Mouse (Mus musculus) C2C12 (cell line): ENCODE results near the gene Grik4.

Experiments used
- CTCF ChIP-seq: IDR thresholded peaks from one replicate; pipeline ENCODE4 v1.5.1; 2011; ENCODE audit not compliant: control insufficient read depth, insufficient read depth, insufficient read length
- FOSL1 ChIP-seq: IDR thresholded peaks from one replicate; pipeline ENCODE4 v1.8.0; 2011; ENCODE audit warnings: mild to moderate bottlenecking, low read length; ENCODE audit not compliant: poor library complexity, insufficient read depth, severe bottlenecking
- MAX ChIP-seq: IDR thresholded peaks from one replicate; pipeline ENCODE4 v1.6.1; 2011; ENCODE audit warnings: mild to moderate bottlenecking, control low read depth
- MYOD1 ChIP-seq: IDR thresholded peaks from one replicate; pipeline ENCODE4 v1.6.1; 2011; ENCODE audit warnings: low read depth; ENCODE audit not compliant: control insufficient read depth, insufficient read length
- MYOG ChIP-seq: IDR thresholded peaks from one replicate; pipeline ENCODE4 v1.6.1; 2011; ENCODE audit not compliant: control insufficient read depth, insufficient read length; ENCODE audit errors: extremely low read depth
- USF1 ChIP-seq: IDR thresholded peaks from one replicate; pipeline ENCODE4 v1.6.1; 2011; ENCODE audit warnings: low read depth, mild to moderate bottlenecking, control low read depth, moderate library complexity

- TF ChIP-seq MAX (no peak), CTCF (no peak), FOSL1 (no peak), MYOD1 (no peak), USF1 (no peak), MYOG (no peak)
Measured at GRCm38 (mm10) chr9:42868508-42868907, 75.8 kb downstream of the Grik4 start.
